Mouse (Mus musculus): ENCODE results near the gene Entpd3.
A peak's percentile ranks its signal among the peaks of the same experiment; 100 is the strongest.

Gene Entpd3

GRCm38 (mm10) chr9:120539662-120540251, at the start of gene Entpd3:
Entpd3 (plus strand) TSS chr9:120539818.
- DNase-seq (ENCODE audit: low spot score), result no peak

- DNase-seq (ENCODE audit: low spot score), result no peak
These were observed 48.1 kb upstream of the Entpd3 start for GRCm38 (mm10) chr9:120491509-120491908.

GRCm38 (mm10) chr9:120492010-120492399, 47.6 kb upstream of the Entpd3 start, which contains the start of gene Eif1b:
Eif1b (plus strand) TSS chr9:120492232.
- DNase-seq (ENCODE audit: low spot score), result no peak

DNA sequence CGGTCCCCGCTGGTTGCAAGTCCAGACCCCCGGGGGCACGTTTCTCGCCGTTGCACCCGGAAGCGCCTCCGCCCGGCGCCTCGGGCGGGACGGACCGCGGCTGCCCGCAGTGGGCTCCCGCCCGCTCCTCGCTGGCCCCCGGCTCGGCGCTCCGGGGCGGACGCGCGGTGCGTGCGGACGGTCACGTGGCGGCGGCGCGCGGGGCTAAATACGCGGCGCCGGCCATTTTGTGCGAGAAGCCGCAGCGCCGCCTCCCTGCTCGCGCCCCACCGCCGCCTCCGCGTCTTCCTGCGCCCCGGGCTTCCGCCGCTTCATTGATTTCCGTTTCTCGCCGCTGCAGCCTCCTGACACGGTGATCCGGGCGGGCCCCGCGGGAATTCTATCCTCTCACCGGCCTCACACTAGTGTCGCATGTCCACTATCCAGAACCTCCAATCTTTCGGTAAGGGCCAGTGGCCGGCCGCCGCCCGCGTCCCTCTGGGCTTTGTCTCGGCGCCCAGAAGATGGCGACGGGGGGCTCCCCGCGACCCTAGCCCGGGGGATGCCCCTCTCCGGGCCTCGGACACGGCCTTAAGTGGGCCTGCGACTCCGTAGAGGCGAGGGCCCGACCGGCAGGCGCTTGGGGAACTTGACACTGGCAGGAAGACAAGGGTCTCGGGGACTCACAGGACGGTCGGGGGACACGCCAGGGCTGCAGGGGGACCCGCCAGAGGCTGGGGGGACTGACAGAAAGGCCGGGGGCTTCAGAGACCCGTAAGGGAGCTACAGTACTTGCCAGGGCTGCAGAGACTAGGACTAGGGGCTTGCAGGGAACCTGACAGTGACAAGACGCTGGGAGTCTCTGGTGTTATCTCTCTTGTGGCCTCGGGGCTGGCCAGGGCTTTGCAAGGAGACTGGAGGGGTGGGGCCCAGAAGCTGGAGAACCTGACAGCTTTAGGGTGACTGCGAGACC, 46.9 kb upstream of the Entpd3 start:
- peak; percentile 63 for DNase-seq (ENCODE audit: low spot score)

GRCm38 (mm10) chr9:120493781-120494180, 45.8 kb upstream of the Entpd3 start:
- DNase-seq (ENCODE audit: low spot score), result no peak

GRCm38 (mm10) chr9:120496691-120497090, 42.9 kb upstream of the Entpd3 start:
- DNase-seq (ENCODE audit: low spot score), result peak; percentile 47

- no peak for DNase-seq (ENCODE audit: low spot score)
These were observed 41.6 kb upstream of the Entpd3 start for GRCm38 (mm10) chr9:120497983-120498382.

DNA sequence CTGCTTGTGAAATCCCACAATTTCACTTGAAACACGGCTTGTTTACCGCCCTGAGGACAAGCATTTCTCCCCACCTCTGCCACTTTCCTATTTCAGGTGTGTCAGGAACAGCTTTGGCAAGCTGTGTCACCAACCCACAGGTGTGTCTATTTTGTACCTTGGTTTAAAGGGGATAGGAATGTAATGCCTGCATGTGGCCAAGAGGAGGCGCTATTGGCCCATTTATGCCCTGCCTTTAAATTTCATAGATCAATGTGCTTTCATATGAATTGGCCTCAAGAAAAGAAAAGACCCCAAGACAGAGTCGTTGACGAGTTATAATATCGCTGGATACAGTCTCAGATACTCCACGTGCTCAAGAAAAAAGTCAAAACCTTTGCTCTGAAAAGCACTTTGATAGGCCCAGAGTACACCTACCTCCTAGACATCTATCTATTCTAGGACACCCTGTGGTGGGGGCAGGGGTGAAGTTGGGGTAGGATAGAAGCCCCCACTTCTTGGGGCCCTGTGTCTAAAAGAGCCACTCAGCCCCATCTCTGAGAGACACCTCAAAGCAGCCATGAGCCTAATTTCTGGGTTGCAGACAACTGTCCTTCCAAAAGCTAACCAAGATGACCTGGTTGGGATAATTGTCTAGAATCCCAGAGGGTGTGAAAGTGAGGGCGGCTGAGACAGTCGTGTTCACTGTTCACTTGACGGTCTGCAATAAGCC, 38.3 kb upstream of the Entpd3 start:
- no peak for DNase-seq (ENCODE audit: low spot score)

DNA sequence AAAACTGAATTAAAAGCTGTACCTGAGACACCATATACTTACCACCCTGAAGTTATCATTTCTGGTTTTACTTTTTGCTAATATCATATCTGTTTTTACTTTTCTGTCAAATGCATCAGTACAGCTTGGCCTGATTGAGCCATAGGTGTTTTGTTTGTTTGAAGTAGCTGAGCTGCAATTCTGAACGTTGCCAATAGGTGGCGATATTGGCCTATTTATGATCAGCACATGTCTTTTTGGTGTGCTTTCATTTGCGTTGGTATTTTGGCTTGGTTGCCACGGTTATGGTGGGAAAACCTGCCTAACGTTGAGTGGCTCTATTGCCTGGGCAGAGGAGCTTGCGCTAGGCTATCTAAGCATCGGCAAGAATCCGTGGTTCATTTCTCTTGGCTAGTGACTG, 37.6 kb upstream of the Entpd3 start:
- peak; percentile 64 for DNase-seq (ENCODE audit: low spot score)

DNA sequence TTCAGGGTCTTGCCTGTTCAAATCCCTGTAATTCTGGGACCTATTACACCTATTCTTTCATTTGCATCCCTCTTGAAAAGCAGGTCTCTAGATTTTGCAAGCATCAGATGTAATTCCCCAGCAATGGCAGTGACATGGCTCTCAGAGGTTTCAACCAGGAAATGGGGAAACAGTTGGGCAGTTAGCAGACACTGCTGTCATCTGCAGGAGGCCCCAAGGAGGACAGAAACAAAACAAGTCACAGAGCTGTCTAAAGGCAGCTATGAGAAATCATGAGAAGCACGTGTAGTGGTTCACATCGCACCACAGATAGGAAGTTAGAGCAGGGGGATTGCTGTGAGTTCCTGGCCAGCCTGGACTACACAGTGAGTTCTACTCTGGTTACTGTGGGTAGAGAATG, 35.2 kb upstream of the Entpd3 start:
- DNase-seq (ENCODE audit: low spot score), result no peak

DNA sequence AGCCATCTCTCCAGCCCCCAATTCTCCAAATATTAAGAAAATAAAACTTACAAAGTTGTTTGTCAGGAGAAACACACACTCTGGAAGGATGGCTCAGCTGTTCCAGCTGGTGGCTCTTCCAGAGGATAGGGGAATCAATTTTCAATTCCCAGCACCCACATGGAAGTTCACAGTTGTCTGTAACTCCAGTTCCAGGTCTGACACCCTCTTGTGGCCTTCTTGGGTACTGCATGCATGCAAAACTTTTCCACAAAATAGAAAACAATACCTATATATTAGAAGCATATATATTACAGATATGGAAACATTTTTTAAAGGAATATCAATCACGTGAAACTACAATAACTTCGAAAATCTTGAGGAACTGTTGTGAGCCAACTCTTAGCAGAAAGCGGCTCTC, 27.8 kb upstream of the Entpd3 start:
- DNase-seq (ENCODE audit: low spot score), result no peak

GRCm38 (mm10) chr9:120516720-120517119, 22.9 kb upstream of the Entpd3 start:
- no peak for DNase-seq (ENCODE audit: low spot score)

DNA sequence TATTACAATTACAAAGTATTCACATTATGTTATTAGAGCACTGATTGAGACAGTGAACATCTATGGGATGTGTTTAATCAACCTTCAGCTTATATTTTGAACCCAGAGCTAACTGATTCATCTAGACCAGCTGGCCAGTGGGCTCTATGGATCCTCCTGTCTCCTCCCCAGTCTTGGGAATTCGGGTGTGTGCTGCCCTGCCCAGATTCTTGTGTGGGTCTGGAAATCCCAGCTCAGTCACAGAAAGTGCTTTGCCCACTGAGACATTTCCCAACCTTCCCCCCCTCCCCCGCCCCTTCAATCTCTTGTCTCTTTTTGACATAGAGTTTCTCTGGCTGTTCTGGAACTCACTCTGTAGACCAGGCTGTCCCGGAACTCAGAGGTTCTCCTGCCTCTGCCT, 20.7 kb upstream of the Entpd3 start:
- no peak for DNase-seq (ENCODE audit: low spot score)

DNA sequence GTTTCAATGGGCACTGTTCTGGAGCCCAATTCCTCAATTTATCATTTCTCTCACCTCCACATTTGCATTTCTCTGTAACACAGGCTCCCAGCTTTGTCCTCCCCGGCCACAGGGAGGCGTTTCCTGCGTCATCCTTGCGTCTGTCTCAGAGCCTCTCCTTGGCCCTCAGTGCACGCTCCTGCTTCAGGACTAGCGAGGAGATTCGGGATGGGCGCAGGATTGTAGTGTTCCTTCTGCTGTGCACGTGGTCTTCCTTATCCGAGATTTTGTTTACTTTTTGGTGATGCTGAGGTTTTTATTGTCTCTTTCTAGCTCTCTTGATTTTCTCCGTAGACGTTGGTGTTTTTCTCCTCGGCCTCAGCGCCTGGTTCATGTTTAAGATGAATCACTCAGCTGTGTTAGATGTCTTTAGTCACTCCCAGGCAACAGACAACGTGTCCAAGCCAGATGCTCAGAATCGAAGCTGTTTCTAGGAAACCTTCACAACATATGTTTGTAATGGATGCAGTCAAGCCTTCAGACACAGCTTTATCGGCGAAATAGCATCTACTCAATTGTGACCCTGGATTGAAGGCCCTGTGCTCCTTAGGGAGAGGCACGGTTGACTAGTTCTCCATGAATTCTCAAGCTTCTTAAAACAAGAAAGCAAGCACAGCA, 20.0 kb upstream of the Entpd3 start:
- DNase-seq (ENCODE audit: low spot score), result no peak

- no peak for DNase-seq (ENCODE audit: low spot score)
These were observed 18.5 kb upstream of the Entpd3 start for GRCm38 (mm10) chr9:120521161-120521560.

DNA sequence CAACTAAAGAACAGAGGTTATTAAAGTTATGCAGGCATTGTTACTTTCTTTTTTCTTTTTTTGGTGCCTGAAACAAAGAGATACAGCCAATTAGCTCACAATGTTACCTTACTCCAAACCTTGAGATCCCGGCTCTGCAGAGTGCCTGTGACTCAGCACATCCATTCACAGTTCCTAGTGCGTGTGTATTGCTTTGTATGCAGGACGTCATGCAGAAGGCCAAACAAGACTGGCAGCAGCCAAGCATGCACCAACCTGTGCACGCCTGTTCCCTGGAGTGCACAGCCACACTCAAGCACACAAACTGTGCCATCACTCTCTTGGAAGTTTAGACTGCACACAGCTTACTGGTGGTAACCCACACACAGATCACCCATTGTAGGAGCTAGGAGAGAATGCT, 12.3 kb upstream of the Entpd3 start:
- no peak for DNase-seq (ENCODE audit: low spot score)

DNA sequence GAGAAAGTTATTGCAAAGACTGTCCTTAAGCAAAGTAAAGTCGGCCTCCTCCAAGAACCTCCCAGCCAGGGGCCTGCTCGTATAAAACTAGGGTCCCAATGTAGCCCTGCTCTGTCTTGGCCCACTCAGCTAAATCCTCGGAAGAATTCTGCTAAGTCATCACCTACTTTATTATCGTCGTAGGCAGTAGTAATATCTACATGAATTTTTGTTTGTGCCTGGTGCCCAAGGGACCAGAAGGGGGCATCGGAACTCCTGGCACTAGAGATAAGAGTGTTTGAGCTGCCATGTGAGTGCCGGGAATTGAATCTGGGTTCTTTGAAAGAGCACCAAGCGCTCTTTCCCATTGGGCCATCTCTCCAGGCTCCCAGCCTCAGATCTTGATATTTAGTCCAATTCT, 11.7 kb upstream of the Entpd3 start:
- DNase-seq (ENCODE audit: low spot score), result no peak

DNA sequence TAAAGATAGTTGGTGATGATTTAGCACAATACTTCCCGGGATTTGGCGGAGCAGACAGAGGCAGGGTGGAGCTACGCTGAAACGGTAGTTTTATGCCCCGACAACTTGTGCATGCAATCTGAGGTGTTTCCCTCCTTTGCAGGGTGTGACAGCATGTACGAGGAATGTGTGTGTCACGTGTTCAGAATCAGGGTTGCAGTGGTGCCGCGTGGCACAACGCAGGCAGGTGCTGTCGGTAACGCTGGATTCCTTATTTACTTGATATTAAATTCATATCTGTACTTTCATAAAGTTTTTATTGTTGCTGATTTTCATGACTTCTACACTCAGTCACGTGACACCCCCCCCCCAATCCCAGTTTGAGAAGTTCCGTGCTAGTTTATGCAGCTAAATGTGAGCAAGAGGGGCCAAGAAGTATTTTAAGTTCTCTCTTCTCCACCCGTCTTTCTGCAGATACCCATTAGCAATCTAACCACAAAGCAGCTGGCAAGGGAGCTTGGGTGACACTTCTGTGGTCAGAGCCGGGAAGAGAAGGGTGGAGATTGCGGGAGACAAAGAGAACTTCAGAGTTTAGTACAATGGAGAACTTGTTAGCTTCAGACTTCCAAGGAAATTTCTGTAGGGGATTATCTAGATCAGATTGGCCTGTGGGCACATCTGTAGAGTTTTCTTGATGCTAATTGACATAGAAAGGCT, 10.7 kb upstream of the Entpd3 start:
- no peak for DNase-seq (ENCODE audit: low spot score)

GRCm38 (mm10) chr9:120530471-120530870, 9.1 kb upstream of the Entpd3 start:
- DNase-seq (ENCODE audit: low spot score), result no peak

GRCm38 (mm10) chr9:120532062-120532461, 7.6 kb upstream of the Entpd3 start:
- no peak for DNase-seq (ENCODE audit: low spot score)

GRCm38 (mm10) chr9:120532691-120533090, 6.9 kb upstream of the Entpd3 start:
- DNase-seq (ENCODE audit: low spot score), result no peak

All from spleen, adult 12 weeks (tissue).